Mouse (Mus musculus) intestine, embryonic 16.5 days (tissue): ENCODE measurements around the gene Trmo. TPM values are rescaled to one million over a fixed set of nuclear protein-coding genes. Genes with fewer than 3 reads are reported as not detected.

ENCODE experiments used
- ATAC-seq: fragments of 200-750 bp; cut with Nextera tagmentation; 2 replicates; pipeline ENCODE4 v1.8.0; 2017; ENCODE audit warnings: moderate TSS enrichment, moderate library complexity
- H3K27ac ChIP-seq: fragments of 300-500 bp; sonication (generic); 2 replicates; pipeline ENCODE4 v1.5.1; 2014; ENCODE audit warnings: mild to moderate bottlenecking, low read length
- H3K27me3 ChIP-seq: fragments of 300-500 bp; sonication (generic); replicated peaks from 2 replicates; pipeline ENCODE4 v1.6.1; 2014; ENCODE audit warnings: low read length, control low read depth, mixed read lengths; ENCODE audit not compliant: control insufficient read depth, insufficient read depth
- H3K36me3 ChIP-seq: fragments of 300-500 bp; sonication (generic); 2 replicates; pipeline ENCODE4 v1.6.1; 2014; ENCODE audit warnings: low read length, control low read depth; ENCODE audit not compliant: control insufficient read depth, insufficient read depth
- H3K4me1 ChIP-seq: fragments of 300-500 bp; sonication (generic); 2 replicates; pipeline ENCODE4 v1.6.1; 2014; ENCODE audit warnings: low read length, control low read depth, mixed read lengths; ENCODE audit not compliant: control insufficient read depth, insufficient read depth
- H3K4me2 ChIP-seq: fragments of 300-500 bp; sonication (generic); 2 replicates; pipeline ENCODE4 v1.6.1; 2014; ENCODE audit warnings: low read depth, low read length, control low read depth
- H3K4me3 ChIP-seq: fragments of 300-500 bp; sonication (generic); 2 replicates; pipeline ENCODE4 v1.5.1; 2014; ENCODE audit warnings: mild to moderate bottlenecking, low read length
- H3K9ac ChIP-seq: fragments of 300-500 bp; sonication (generic); 2 replicates; pipeline ENCODE4 v1.6.1; 2014; ENCODE audit warnings: low read depth, low read length
- H3K9me3 ChIP-seq: fragments of 300-500 bp; sonication (generic); 2 replicates; pipeline ENCODE4 v1.6.1; 2016; ENCODE audit warnings: low read length, control low read depth; ENCODE audit not compliant: control insufficient read depth
- WGBS: fragments of 180-500 bp; shearing (Covaris S2); extraction: QIAGEN DNeasy Blood & Tissue Kit; methylation state at CpG from one replicate; pipeline ENCODE4 v1.1.7; 2014; 5-methylcytosine and 5-hydroxymethylcytosine counted together
- polyA plus RNA-seq: library from polyadenylated mRNA; unstranded; fragments of >200 nt; fragmentation: Nextera tagmentation; extraction: Ambion mirVana; gene quantifications from 2 replicates; pipeline ENCODE4 v1.2.1, GENCODE M21; 2015

The Trmo gene
- polyA plus RNA-seq, 1 experiment from 2014 or later, result 13.0 TPM

DNA sequence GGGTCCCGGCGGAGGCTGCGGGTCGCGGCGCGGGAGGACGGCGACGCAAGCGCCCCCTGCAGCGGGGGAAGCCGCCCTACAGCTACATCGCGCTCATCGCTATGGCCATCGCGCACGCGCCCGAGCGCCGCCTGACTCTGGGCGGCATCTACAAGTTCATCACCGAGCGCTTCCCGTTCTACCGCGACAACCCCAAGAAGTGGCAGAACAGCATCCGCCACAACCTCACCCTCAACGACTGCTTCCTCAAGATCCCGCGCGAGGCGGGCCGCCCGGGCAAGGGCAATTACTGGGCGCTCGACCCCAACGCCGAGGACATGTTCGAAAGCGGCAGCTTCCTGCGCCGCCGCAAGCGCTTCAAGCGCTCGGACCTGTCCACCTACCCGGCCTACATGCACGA is 44.9 kb downstream of the Trmo start:
- H3K9me3 ChIP-seq, result no peaks in the 10 kb centered on the region
- 1% methylated on average over 51 of the region's 51 CpGs for WGBS
- peak overlapping the region; percentile 47 for H3K4me3 ChIP-seq
- no peak overlapping the region for H3K27ac ChIP-seq
- H3K27me3 ChIP-seq, result peaks cover 94% of the 10 kb centered on the region
- peak; percentile 26; the same call in 1 of the 2 replicates for ATAC-seq
- H3K4me2 ChIP-seq, result peak overlapping the region; percentile 65
- H3K4me1 ChIP-seq, result peaks cover 16% of the 10 kb centered on the region; the same call in 1 of the 2 replicates
- H3K36me3 ChIP-seq, result no peaks in the 10 kb centered on the region
- H3K9ac ChIP-seq, result no peak overlapping the region

DNA sequence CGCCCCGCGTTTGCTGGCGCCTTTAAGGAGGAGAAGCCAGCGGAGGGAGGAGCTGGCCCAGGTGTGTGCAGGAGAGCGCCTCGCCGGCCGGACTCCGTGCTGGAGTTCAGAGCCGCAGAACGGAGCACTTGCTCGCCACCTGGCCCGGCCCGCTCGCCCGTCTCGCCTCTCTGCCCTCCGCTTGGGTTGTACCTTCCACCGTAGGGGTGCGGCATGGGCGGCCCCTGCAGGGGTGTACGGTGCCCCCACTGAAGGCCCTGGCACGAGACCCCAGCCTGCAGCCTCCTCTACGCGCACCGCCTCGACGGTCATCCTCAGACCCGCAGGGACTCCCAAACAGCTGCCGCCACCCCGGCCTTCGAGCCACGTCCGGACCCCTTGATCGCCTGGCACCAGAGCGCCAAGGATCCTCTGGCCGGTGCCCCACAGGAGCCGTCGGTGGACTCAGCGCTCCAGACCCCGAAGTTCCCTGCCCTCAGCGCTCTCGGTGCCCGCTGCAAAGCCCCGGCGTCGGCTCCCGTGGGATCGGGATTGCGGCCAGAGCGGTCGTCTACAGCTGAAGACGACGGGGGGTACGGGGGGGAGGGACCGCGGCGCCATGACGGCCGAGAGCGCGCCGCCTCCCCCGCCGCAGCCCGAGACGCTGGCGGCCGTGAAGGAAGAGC is 45.5 kb downstream of the Trmo start, which contains the start of gene Foxe1:
TSS of gene Foxe1 (plus strand) at position 14 of the 665 bp plus-strand sequence.
- no peaks in the 10 kb centered on the region for H3K36me3 ChIP-seq
- H3K4me1 ChIP-seq, result peaks cover 16% of the 10 kb centered on the region; the same call in 1 of the 2 replicates
- peak within 1 kb of the TSS; percentile 65 for H3K4me2 ChIP-seq
- H3K27me3 ChIP-seq, result peaks cover 94% of the 10 kb centered on the region
- no peak within 1 kb of the TSS for H3K27ac ChIP-seq
- peak; percentile 26; the same call in 1 of the 2 replicates for ATAC-seq
- H3K9ac ChIP-seq, result no peak within 1 kb of the TSS
- peak within 1 kb of the TSS; percentile 47 for H3K4me3 ChIP-seq
- no peaks in the 10 kb centered on the region for H3K9me3 ChIP-seq
- under 1% methylated on average over 64 of the region's 70 CpGs for WGBS

GRCm38 (mm10) chr4:46342711-46343286 is 46.4 kb downstream of the Trmo start:
- Histone ChIP-seq H3K9me3 (no peaks in the 10 kb centered on the region), H3K27me3 (peaks cover 96% of the 10 kb centered on the region), H3K9ac (no peak overlapping the region), H3K4me2 (no peak overlapping the region), H3K4me3 (no peak overlapping the region), H3K27ac (no peak overlapping the region), H3K4me1 (peaks cover 16% of the 10 kb centered on the region; the same call in 1 of the 2 replicates), H3K36me3 (no peaks in the 10 kb centered on the region)
- no peak for ATAC-seq
- WGBS, result 1% methylated on average over 28 of the region's 28 CpGs

DNA sequence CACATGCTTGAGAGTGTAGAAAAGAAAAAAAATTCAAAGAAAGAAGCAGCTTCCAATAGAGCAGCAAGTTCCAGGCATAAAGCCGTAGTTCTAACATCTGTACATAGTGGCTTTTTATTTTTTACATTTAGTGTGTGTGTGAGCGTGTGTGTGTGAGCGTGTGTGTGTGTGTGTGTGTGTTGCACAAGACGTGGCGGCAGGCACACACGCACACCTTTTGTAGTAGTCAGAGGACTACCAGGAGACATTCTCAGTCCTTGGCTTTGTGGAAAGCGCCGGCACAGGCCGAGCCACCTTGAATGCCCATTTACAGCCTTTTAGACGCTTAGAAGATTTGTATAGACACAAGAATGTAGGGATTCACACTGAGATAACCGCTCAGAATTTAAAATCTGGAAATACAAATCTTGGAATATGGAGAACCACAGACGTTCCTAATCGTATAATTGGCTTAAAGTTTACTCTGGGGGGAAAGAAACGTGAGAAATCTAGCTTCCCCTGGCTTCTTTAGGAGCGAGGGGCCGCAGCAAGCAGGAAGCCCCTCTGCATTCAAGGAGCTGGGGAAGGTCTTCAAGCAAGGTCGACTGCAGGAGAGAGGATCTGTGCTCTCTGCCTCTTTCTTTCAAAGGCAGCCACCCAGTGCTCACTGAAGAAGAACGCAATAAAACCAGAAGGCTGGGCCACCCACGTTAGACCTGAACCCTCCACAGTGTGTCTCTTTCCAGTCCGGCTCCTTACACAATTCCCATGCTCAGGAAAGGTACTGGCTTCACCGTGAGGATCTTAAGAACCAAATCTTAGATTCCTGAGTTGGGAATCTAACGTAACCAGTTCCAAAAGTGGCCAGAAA is 47.2 kb downstream of the Trmo start:
- H3K4me1 ChIP-seq, result peaks cover 16% of the 10 kb centered on the region; the same call in 1 of the 2 replicates
- ATAC-seq, result no peak
- H3K27me3 ChIP-seq, result peaks cover 94% of the 10 kb centered on the region
- H3K4me3 ChIP-seq, result no peak overlapping the region
- 16% methylated on average over 22 of the region's 22 CpGs for WGBS
- no peaks in the 10 kb centered on the region for H3K36me3 ChIP-seq
- H3K27ac ChIP-seq, result no peak overlapping the region
- no peaks in the 10 kb centered on the region for H3K9me3 ChIP-seq
- no peak overlapping the region for H3K4me2 ChIP-seq
- H3K9ac ChIP-seq, result no peak overlapping the region

- H3K4me1 ChIP-seq, result peaks cover 13% of the 10 kb centered on the region; the same call in 1 of the 2 replicates
- H3K27ac ChIP-seq, result no peak overlapping the region
- H3K4me2 ChIP-seq, result no peak overlapping the region
- no peak overlapping the region for H3K9ac ChIP-seq
- ATAC-seq, result no peak
- 1% methylated on average over 26 of the region's 26 CpGs for WGBS
- peaks cover 75% of the 10 kb centered on the region for H3K27me3 ChIP-seq
- H3K4me3 ChIP-seq, result no peak overlapping the region
- H3K36me3 ChIP-seq, result no peaks in the 10 kb centered on the region
- H3K9me3 ChIP-seq, result no peaks in the 10 kb centered on the region
Observed at GRCm38 (mm10) chr4:46339584-46339983, 49.7 kb downstream of the Trmo start.

GRCm38 (mm10) chr4:46339026-46339425 is 50.2 kb downstream of the Trmo start:
- peaks cover 70% of the 10 kb centered on the region for H3K27me3 ChIP-seq
- ATAC-seq, result no peak
- 26% methylated on average over 10 of the region's 10 CpGs for WGBS

GRCm38 (mm10) chr4:46337990-46338389 is 51.2 kb downstream of the Trmo start:
- no peak overlapping the region for H3K4me3 ChIP-seq
- no peaks in the 10 kb centered on the region for H3K36me3 ChIP-seq
- no peak overlapping the region for H3K9ac ChIP-seq
- H3K9me3 ChIP-seq, result no peaks in the 10 kb centered on the region
- H3K4me1 ChIP-seq, result 0 out of 2 replicates have a peak, but pooled peaks cover 4% of the 10 kb centered on the region
- H3K4me2 ChIP-seq, result no peak overlapping the region
- 4% methylated on average over 3 of the region's 3 CpGs for WGBS
- H3K27me3 ChIP-seq, result peaks cover 60% of the 10 kb centered on the region
- no peak overlapping the region for H3K27ac ChIP-seq
- ATAC-seq, result no peak

More at GRCm38 (mm10) chr4:46339026-46339425, 50.2 kb downstream of the Trmo start:
- Histone ChIP-seq H3K9ac (no peak overlapping the region), H3K9me3 (no peaks in the 10 kb centered on the region), H3K4me3 (no peak overlapping the region), H3K4me1 (0 out of 2 replicates have a peak, but pooled peaks cover 7% of the 10 kb centered on the region), H3K36me3 (no peaks in the 10 kb centered on the region), H3K27ac (no peak overlapping the region), H3K4me2 (no peak overlapping the region)

GRCm38 (mm10) chr4:46335846-46336245 is 53.4 kb downstream of the Trmo start:
- 15% methylated on average over 1 of the region's 1 CpGs for WGBS
- Histone ChIP-seq H3K4me2 (no peak overlapping the region), H3K4me3 (no peak overlapping the region), H3K4me1 (no peaks in the 10 kb centered on the region), H3K9me3 (no peaks in the 10 kb centered on the region), H3K9ac (no peak overlapping the region), H3K27ac (no peak overlapping the region), H3K36me3 (no peaks in the 10 kb centered on the region), H3K27me3 (peaks cover 43% of the 10 kb centered on the region)
- ATAC-seq, result no peak; the same call in 1 of the 2 replicates

- Histone ChIP-seq H3K27ac (no peak overlapping the region), H3K4me2 (no peak overlapping the region)
Observed at GRCm38 (mm10) chr4:46328906-46329305, 60.3 kb downstream of the Trmo start.

More at GRCm38 (mm10) chr4:46328906-46329305, 60.3 kb downstream of the Trmo start:
- no peaks in the 10 kb centered on the region for H3K4me1 ChIP-seq
- no peak overlapping the region for H3K9ac ChIP-seq
- 58% methylated on average over 3 of the region's 3 CpGs for WGBS
- no peaks in the 10 kb centered on the region for H3K36me3 ChIP-seq
- no peak for ATAC-seq
- no peaks in the 10 kb centered on the region for H3K9me3 ChIP-seq
- peaks cover 4% of the 10 kb centered on the region; the same call in 1 of the 2 replicates for H3K27me3 ChIP-seq
- H3K4me3 ChIP-seq, result no peak overlapping the region
